Mouse (Mus musculus) liver, postnatal 0 days (tissue): Measurements from ENCODE around the gene Fads1.

Experiments
- CTCF ChIP-seq: sonication (generic); IDR thresholded peaks from 2 replicates; pipeline ENCODE4 v1.5.1; 2016; ENCODE audit warnings: antibody characterized with exemption, low read depth
- EP300 ChIP-seq: IDR thresholded peaks from 2 replicates; pipeline ENCODE4 v1.6.1; 2016; ENCODE audit warnings: antibody characterized with exemption, low read depth, mild to moderate bottlenecking

DNA sequence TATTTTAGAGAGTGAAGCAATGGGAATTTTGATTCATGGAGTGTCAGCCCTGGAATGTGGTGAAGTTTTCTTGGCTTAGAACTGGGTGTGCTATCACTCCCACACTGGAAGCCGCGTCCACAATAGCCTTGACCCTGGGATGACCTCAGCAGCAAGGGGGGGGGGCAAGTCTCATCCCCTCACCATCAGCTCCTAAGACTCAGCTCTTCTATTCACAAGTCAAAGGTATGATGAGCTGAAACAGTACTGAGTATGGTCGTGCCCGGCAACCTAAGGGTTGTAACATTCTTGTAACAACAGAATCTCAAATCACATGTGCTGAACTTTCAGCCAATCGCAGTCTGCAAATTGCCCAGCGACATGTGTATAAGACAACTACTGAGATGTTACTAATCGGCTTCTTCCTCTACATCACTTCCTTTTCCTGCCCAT is 5.7 kb upstream of the Fads1 start:
- TF ChIP-seq CTCF (no peak), EP300 (no peak)
